Comparison of ENCODE assay signal across 7 mouse cellular contexts in genomic region chr8:61274602-61275462, GRCm38 (mm10). TPM values are rescaled to one million over a fixed set of nuclear protein-coding genes. Genes with fewer than 3 reads are reported as not detected.
DNase-seq lines count a peak whose midpoint lies in the region; ATAC-seq and TF ChIP-seq lines count a peak whose summit lies in the region.

No protein-coding gene starts in this region.

- no peak overlapping the region; the same call in 1 of the 2 replicates for H3K9ac ChIP-seq in forebrain, embryonic 12.5 days

- no peaks in the 10 kb centered on the region for H3K27me3 ChIP-seq in forebrain, embryonic 12.5 days
- H3K27me3 ChIP-seq in thymus, adult 2 months (ENCODE audit: control insufficient read depth, insufficient read depth, low read length), result no peaks in the 10 kb centered on the region

- no peak overlapping the region for H3K4me3 ChIP-seq in forebrain, embryonic 12.5 days (replicated peaks)
- no peak overlapping the region for H3K4me3 ChIP-seq in thymus, adult 2 months (ENCODE audit: control insufficient read depth, insufficient read depth, low read length)

- H3K9me3 ChIP-seq in forebrain, embryonic 12.5 days, result no peaks in the 10 kb centered on the region

- 31% methylated on average over 10 of the region's 10 CpGs for WGBS in forebrain, embryonic 12.5 days
- 89% methylated on average over 10 of the region's 10 CpGs for WGBS in thymus, adult 2 months

- no peak for TF ChIP-seq POLR2A in thymus, adult 2 months (IDR thresholded peaks at IDR 0.05; ENCODE audit: control insufficient read depth, extremely low read depth, insufficient read depth, low read length, poor library complexity)

- no peak overlapping the region; the same call in 1 of the 2 replicates for H3K4me2 ChIP-seq in forebrain, embryonic 12.5 days

- DNase-seq in embryo, embryonic 10.5 days (ENCODE audit: low spot score), result peak; percentile 60
- DNase-seq in kidney, adult 11 months, result peak; percentile 82
- DNase-seq in left cerebral cortex, adult 11 months (ENCODE audit: low spot score), result no peak
- no peak for DNase-seq in thymus, adult 2 months

- ATAC-seq in forebrain, embryonic 12.5 days (ENCODE audit: low FRiP score), result peak; percentile 73; the same call in 1 of the 2 replicates
- peak; percentile 42 for ATAC-seq in megakaryocyte progenitor cell, adult 5-6 weeks (replicated peaks; ENCODE audit: poor library complexity)
- ATAC-seq in megakaryocyte, adult 5-6 weeks (ENCODE audit: poor library complexity, severe bottlenecking), result no peak

- no peak for TF ChIP-seq CTCF in thymus, adult 2 months (IDR thresholded peaks at IDR 0.05; ENCODE audit: borderline replicate concordance, control insufficient read depth, extremely low read depth, insufficient read depth, low read length, poor library complexity)

- peak overlapping the region; percentile 68 for H3K27ac ChIP-seq in forebrain, embryonic 12.5 days
- H3K27ac ChIP-seq in thymus, adult 2 months (ENCODE audit: control insufficient read depth, insufficient read depth, low read length), result no peak overlapping the region

- peaks cover 54% of the 10 kb centered on the region for H3K4me1 ChIP-seq in forebrain, embryonic 12.5 days
- H3K4me1 ChIP-seq in thymus, adult 2 months (replicated peaks; ENCODE audit: control insufficient read depth, insufficient read depth, low read length), result peaks cover 9% of the 10 kb centered on the region

- peaks cover 11% of the 10 kb centered on the region; the same call in 1 of the 2 replicates for H3K36me3 ChIP-seq in forebrain, embryonic 12.5 days (replicated peaks)
- no peaks in the 10 kb centered on the region for H3K36me3 ChIP-seq in thymus, adult 2 months (ENCODE audit: control insufficient read depth, insufficient read depth, low read length)

RNA-seq across cellular contexts. Expression of gene Sh3rf1, which starts 51.2 kb away (rescaled TPM):
- polyA plus RNA-seq in forebrain, embryonic 12.5 days (2016; fragmentation: Nextera tagmentation; extraction: Ambion mirVana), result 30.2 and 31.3 TPM in 2 replicates
- total RNA-seq in megakaryocyte progenitor cell, adult 5-6 weeks (2015), result 3.0 TPM in 2 replicates
- 2.2 and 3.3 TPM in 2 replicates for total RNA-seq in megakaryocyte progenitor cell, adult 5-6 weeks (2017)
- 2.7 TPM in 2 replicates for total RNA-seq in megakaryocyte, adult 5-6 weeks (2015)
- total RNA-seq in megakaryocyte, adult 5-6 weeks (2017), result 1.8 and 2.6 TPM in 2 replicates
- polyA plus RNA-seq in thymus, adult 2 months (2012; rRNA removed), result 7.6 and 9.4 TPM in 2 replicates

Comparison
In these comparisons a context has a peak if more than half of its experiments do, and no peak if none do; other contexts are left out.
1. DNase-seq: peak in embryo, embryonic 10.5 days (single experiment) and kidney, adult 11 months (single experiment); none in left cerebral cortex, adult 11 months (single experiment) and thymus, adult 2 months (single experiment).